Mouse (Mus musculus): ENCODE data around the gene Plppr1. TPM values are rescaled to one million over a fixed set of nuclear protein-coding genes. Genes with fewer than 3 reads are reported as not detected.

Plppr1 gene
- total and polyA plus RNA-seq, 3 experiments, result not detected

- no peak for DNase-seq (ENCODE audit: low read depth, low spot score)
- Histone ChIP-seq H3K36me3 (ENCODE audit: control insufficient read depth in 1 of 2, insufficient read depth in 2 of 2, low read length in 2 of 2) (no peaks in the 10 kb centered on the region), H3K9me3 (replicated peaks; ENCODE audit: insufficient read depth, low read length) (no peaks in the 10 kb centered on the region), H3K27ac (ENCODE audit: control insufficient read depth, low read depth, low read length) (no peak overlapping the region), H3K79me2 (ENCODE audit: control insufficient read depth, insufficient read depth, low read length, poor library complexity) (no peaks in the 10 kb centered on the region), H3K27me3 (ENCODE audit: control insufficient read depth in 1 of 2, insufficient read depth in 2 of 2, low read length in 2 of 2) (no peaks in the 10 kb centered on the region), H3K4me3 (ENCODE audit: control insufficient read depth in 1 of 2, insufficient read depth in 1 of 2, low read depth in 2 of 2, low read length in 2 of 2) (no peak overlapping the region), H3K9ac (ENCODE audit: control insufficient read depth, low read depth, low read length, poor library complexity, severe bottlenecking) (no peak overlapping the region), H3K4me1 (ENCODE audit: control insufficient read depth in 1 of 2, insufficient read depth in 2 of 2, low read length in 2 of 2) (no peaks in the 10 kb centered on the region)
- no peak for TF ChIP-seq MYC (IDR thresholded peaks at IDR 0.05; ENCODE audit: low read depth, low read length)
- TF ChIP-seq USF1 (IDR thresholded peaks at IDR 0.05; ENCODE audit: low read depth, low read length), result no peak
Observed at GRCm38 (mm10) chr4:49072886-49073285, 13.8 kb downstream of the Plppr1 start.

- H3K27me3 ChIP-seq (ENCODE audit: control insufficient read depth in 1 of 2, insufficient read depth in 2 of 2, low read length in 2 of 2), result no peaks in the 10 kb centered on the region
- no peak overlapping the region for H3K9ac ChIP-seq (ENCODE audit: control insufficient read depth, low read depth, low read length, poor library complexity, severe bottlenecking)
- no peak overlapping the region for H3K4me3 ChIP-seq (ENCODE audit: control insufficient read depth in 1 of 2, insufficient read depth in 1 of 2, low read depth in 2 of 2, low read length in 2 of 2)
- no peak for TF ChIP-seq CHD2 (IDR thresholded peaks at IDR 0.05; ENCODE audit: low read length)
- TF ChIP-seq ZC3H11A (IDR thresholded peaks at IDR 0.05; ENCODE audit: low read depth, low read length), result no peak
- TF ChIP-seq E2F4 (IDR thresholded peaks at IDR 0.05; ENCODE audit: borderline replicate concordance, low read depth, low read length), result no peak
- no peak for TF ChIP-seq ZMIZ1 (IDR thresholded peaks at IDR 0.05; ENCODE audit: low read depth, low read length)
- no peaks in the 10 kb centered on the region for H3K79me2 ChIP-seq (ENCODE audit: control insufficient read depth, insufficient read depth, low read length, poor library complexity)
- no peak overlapping the region for H3K27ac ChIP-seq (ENCODE audit: control insufficient read depth, low read depth, low read length)
- DNase-seq (ENCODE audit: low read depth, low spot score), result no peak
- no peaks in the 10 kb centered on the region for H3K36me3 ChIP-seq (ENCODE audit: control insufficient read depth in 1 of 2, insufficient read depth in 2 of 2, low read length in 2 of 2)
- H3K4me1 ChIP-seq (ENCODE audit: control insufficient read depth in 1 of 2, insufficient read depth in 2 of 2, low read length in 2 of 2), result no peaks in the 10 kb centered on the region
- H3K9me3 ChIP-seq (replicated peaks; ENCODE audit: insufficient read depth, low read length), result no peaks in the 10 kb centered on the region
Observed at GRCm38 (mm10) chr4:49075881-49076280, 16.8 kb downstream of the Plppr1 start.

GRCm38 (mm10) chr4:49079399-49079798, 20.3 kb downstream of the Plppr1 start:
- DNase-seq (ENCODE audit: low read depth, low spot score), result no peak
- no peaks in the 10 kb centered on the region for H3K36me3 ChIP-seq (ENCODE audit: control insufficient read depth in 1 of 2, insufficient read depth in 2 of 2, low read length in 2 of 2)
- no peak overlapping the region for H3K27ac ChIP-seq (ENCODE audit: control insufficient read depth, low read depth, low read length)
- no peaks in the 10 kb centered on the region for H3K4me1 ChIP-seq (ENCODE audit: control insufficient read depth in 1 of 2, insufficient read depth in 2 of 2, low read length in 2 of 2)
- no peaks in the 10 kb centered on the region for H3K9me3 ChIP-seq (replicated peaks; ENCODE audit: insufficient read depth, low read length)
- H3K9ac ChIP-seq (ENCODE audit: control insufficient read depth, low read depth, low read length, poor library complexity, severe bottlenecking), result no peak overlapping the region
- no peak overlapping the region for H3K4me3 ChIP-seq (ENCODE audit: control insufficient read depth in 1 of 2, insufficient read depth in 1 of 2, low read depth in 2 of 2, low read length in 2 of 2)
- no peaks in the 10 kb centered on the region for H3K27me3 ChIP-seq (ENCODE audit: control insufficient read depth in 1 of 2, insufficient read depth in 2 of 2, low read length in 2 of 2)
- TF ChIP-seq NELFE (IDR thresholded peaks at IDR 0.05; ENCODE audit: low read depth, low read length), result no peak
- no peak for TF ChIP-seq MYC (IDR thresholded peaks at IDR 0.05; ENCODE audit: low read depth, low read length)
- TF ChIP-seq MAFK (IDR thresholded peaks at IDR 0.05; ENCODE audit: borderline replicate concordance, low read depth, low read length), result no peak
- no peak for TF ChIP-seq BHLHE40 (IDR thresholded peaks at IDR 0.05; ENCODE audit: borderline replicate concordance, low read depth, low read length)
- no peak for TF ChIP-seq UBTF (IDR thresholded peaks at IDR 0.05; ENCODE audit: borderline replicate concordance, insufficient read depth, low read depth, low read length)
- no peak for TF ChIP-seq USF1 (IDR thresholded peaks at IDR 0.05; ENCODE audit: low read depth, low read length)
- TF ChIP-seq ZKSCAN1 (IDR thresholded peaks at IDR 0.05; ENCODE audit: low read depth, low read length), result no peak
- H3K79me2 ChIP-seq (ENCODE audit: control insufficient read depth, insufficient read depth, low read length, poor library complexity), result no peaks in the 10 kb centered on the region

Data from MEL (cell line).